Mouse (Mus musculus) cerebellum, adult 2 months (tissue): ENCODE data around the gene Prr5l. TPM values are rescaled to one million over a fixed set of nuclear protein-coding genes. Genes with fewer than 3 reads are reported as not detected.

Experiments used
- DNase-seq, 2 experiments: peaks; one replicate each; pipeline ENCODE4 v3.0.0; 2021
- H3K27ac ChIP-seq: fragments of 200-500 bp; 2 replicates; pipeline ENCODE4 v1.5.1; 2012; ENCODE audit warnings: low read length, control low read depth, inconsistent platforms; ENCODE audit not compliant: insufficient read depth
- H3K27me3 ChIP-seq: fragments of 200-500 bp; 2 replicates; pipeline ENCODE4 v1.6.1; 2012; ENCODE audit warnings: inconsistent platforms, mild to moderate bottlenecking, low read length, moderate library complexity; ENCODE audit not compliant: control insufficient read depth, insufficient read depth
- H3K4me1 ChIP-seq: fragments of 200-500 bp; 2 replicates; pipeline ENCODE4 v1.6.1; 2011; ENCODE audit warnings: low read length; ENCODE audit not compliant: control insufficient read depth, insufficient read depth
- H3K4me3 ChIP-seq: fragments of 200-500 bp; replicated peaks from 2 replicates; pipeline ENCODE3; 2011; ENCODE audit warnings: mild to moderate bottlenecking, low read depth, low read length, control low read depth; ENCODE audit not compliant: insufficient read depth
- CTCF ChIP-seq: fragments of 200-500 bp; IDR thresholded peaks from 2 replicates; pipeline ENCODE4 v1.5.1; 2011; ENCODE audit warnings: low read depth, mild to moderate bottlenecking, control low read depth, low read length, moderate library complexity, borderline replicate concordance; ENCODE audit not compliant: insufficient read depth
- POLR2A ChIP-seq: fragments of 200-500 bp; IDR thresholded peaks from 2 replicates; pipeline ENCODE4 v1.6.1; 2011; ENCODE audit warnings: low read length, control low read depth, borderline replicate concordance; ENCODE audit not compliant: insufficient read depth
- WGBS: fragments of 180-500 bp; shearing (Covaris S2); methylation state at CpG from one replicate; pipeline ENCODE4 v1.1.7; 2018; 5-methylcytosine and 5-hydroxymethylcytosine counted together
- polyA plus RNA-seq: library from polyadenylated mRNA; depleted of rRNA; stranded (reverse); fragments of >200 nt; gene quantifications from 2 replicates; pipeline ENCODE4 v1.2.3, GENCODE M21; 2012

Prr5l gene
- polyA plus RNA-seq, 1 experiment, result 37.8 TPM

DNA sequence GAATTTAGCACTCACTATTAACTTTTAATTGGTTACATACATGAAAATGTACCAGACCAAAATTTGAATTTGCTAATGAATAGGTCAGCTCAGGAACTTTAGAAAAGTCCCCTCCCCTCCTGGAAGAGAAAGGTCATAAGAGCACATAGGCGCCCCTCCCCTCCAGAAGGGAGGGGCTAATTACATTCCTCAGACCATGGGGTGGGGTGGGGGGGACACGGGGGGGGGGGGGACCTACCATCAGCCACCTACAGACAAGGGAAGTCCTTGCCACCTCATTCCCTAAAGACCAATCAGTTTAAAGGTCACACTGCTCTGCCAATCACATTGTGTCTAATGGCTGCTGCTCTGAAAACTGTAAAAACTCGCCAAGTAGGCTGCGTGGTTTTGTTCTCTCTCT, 59.0 kb downstream of the Prr5l start:
- 70% methylated on average over 3 of the region's 4 CpGs for WGBS
- no peak for DNase-seq

GRCm38 (mm10) chr2:101822785-101823184, 60.0 kb downstream of the Prr5l start:
- H3K27ac ChIP-seq, result no peak overlapping the region
- WGBS, result 50% methylated on average over 13 of the region's 13 CpGs
- H3K4me3 ChIP-seq, result no peak overlapping the region
- TF ChIP-seq CTCF (no peak), POLR2A (no peak)
- DNase-seq, result no peak
- H3K27me3 ChIP-seq, result no peaks in the 10 kb centered on the region
- H3K4me1 ChIP-seq, result no peaks in the 10 kb centered on the region

More for the DNA sequence above, 59.0 kb downstream of the Prr5l start:
- Histone ChIP-seq H3K27me3 (no peaks in the 10 kb centered on the region), H3K27ac (no peak overlapping the region), H3K4me1 (no peaks in the 10 kb centered on the region), H3K4me3 (no peak overlapping the region)
- TF ChIP-seq CTCF (no peak), POLR2A (no peak)

DNA sequence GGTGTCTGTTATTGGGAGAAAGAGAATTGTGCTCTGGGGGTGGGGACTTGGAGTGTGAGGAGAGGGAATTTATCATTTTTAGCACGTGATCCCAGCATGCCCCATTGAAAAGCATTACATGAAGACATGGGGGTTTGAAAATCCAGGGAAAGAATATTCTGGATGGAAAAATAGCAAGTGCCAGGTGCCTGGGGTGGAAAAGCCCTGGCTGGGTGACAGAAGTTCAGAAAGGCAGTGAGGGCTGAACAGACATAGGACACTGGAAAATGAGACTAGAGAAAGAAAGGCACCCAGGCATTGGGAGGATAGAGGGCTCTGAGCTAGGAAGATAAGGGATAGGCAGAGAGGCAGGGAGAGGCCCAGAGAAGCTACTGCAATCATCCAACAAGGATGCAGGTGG, 62.0 kb downstream of the Prr5l start:
- 25% methylated on average over 1 of the region's 1 CpGs for WGBS
- H3K27me3 ChIP-seq, result no peaks in the 10 kb centered on the region
- no peak overlapping the region for H3K4me3 ChIP-seq
- DNase-seq, result no peak
- no peaks in the 10 kb centered on the region for H3K4me1 ChIP-seq
- no peak overlapping the region for H3K27ac ChIP-seq
- no peak for TF ChIP-seq CTCF
- no peak for TF ChIP-seq POLR2A

GRCm38 (mm10) chr2:101818986-101819764, 63.7 kb downstream of the Prr5l start:
- WGBS, result 70% methylated on average over 7 of the region's 7 CpGs
- Histone ChIP-seq H3K4me3 (no peak overlapping the region), H3K4me1 (no peaks in the 10 kb centered on the region), H3K27ac (no peak overlapping the region), H3K27me3 (no peaks in the 10 kb centered on the region)
- DNase-seq, result no peak
- TF ChIP-seq POLR2A (no peak), CTCF (no peak)

GRCm38 (mm10) chr2:101816646-101817308, 66.0 kb downstream of the Prr5l start:
- Histone ChIP-seq H3K4me3 (no peak overlapping the region), H3K4me1 (no peaks in the 10 kb centered on the region), H3K27ac (no peak overlapping the region), H3K27me3 (no peaks in the 10 kb centered on the region)
- 77% methylated on average over 3 of the region's 3 CpGs for WGBS
- TF ChIP-seq CTCF (no peak), POLR2A (no peak)
- no peak for DNase-seq

- no peak overlapping the region for H3K4me3 ChIP-seq
- no peaks in the 10 kb centered on the region for H3K27me3 ChIP-seq
- TF ChIP-seq CTCF (no peak), POLR2A (no peak)
- H3K27ac ChIP-seq, result no peak overlapping the region
- 38% methylated on average over 5 of the region's 5 CpGs for WGBS
- DNase-seq, result no peak
- no peaks in the 10 kb centered on the region for H3K4me1 ChIP-seq
Measured at GRCm38 (mm10) chr2:101815250-101815934, 67.4 kb downstream of the Prr5l start.

GRCm38 (mm10) chr2:101814272-101814625, 68.6 kb downstream of the Prr5l start:
- H3K4me1 ChIP-seq, result no peaks in the 10 kb centered on the region
- WGBS, result 84% methylated on average over 5 of the region's 5 CpGs
- no peak for TF ChIP-seq POLR2A
- TF ChIP-seq CTCF, result no peak

DNA sequence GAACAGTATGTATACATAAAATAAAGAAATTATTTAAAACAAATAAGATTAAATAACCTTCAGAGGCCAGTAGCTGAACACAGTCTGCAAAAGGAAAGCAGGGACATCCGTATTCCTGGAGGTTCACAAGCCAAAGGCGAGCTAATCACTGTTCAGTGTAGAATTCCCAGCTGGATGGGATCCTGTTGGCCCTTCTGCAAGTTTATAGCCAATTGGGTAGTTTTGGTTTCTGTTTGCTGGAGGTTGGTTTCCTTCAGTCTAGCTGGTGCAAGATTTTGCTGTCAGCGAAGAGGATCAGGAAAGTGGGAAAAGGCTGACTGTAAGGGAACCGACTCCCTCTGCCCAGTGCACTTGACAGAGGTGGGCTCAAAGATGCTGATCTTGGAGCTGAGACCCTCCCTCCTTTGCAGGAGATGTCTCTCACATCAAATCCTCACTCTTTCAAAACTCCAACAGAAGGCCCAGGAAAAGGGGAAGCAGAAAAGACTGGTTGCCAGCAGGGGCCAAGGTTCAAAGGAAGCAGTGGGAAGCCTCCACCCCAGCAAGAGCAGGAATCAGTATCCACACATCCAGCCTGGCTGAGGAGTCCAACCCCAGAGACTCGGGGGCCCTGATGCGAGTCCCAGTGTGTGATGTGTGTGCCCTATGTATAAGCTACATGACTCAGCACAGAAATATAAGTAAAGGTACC, 69.1 kb downstream of the Prr5l start:
- no peak for TF ChIP-seq CTCF
- no peak for TF ChIP-seq POLR2A
- no peaks in the 10 kb centered on the region for H3K4me1 ChIP-seq
- WGBS, result 74% methylated on average over 6 of the region's 6 CpGs
- H3K27me3 ChIP-seq, result no peaks in the 10 kb centered on the region
- H3K4me3 ChIP-seq, result no peak overlapping the region
- H3K27ac ChIP-seq, result no peak overlapping the region
- no peak for DNase-seq

More at GRCm38 (mm10) chr2:101814272-101814625, 68.6 kb downstream of the Prr5l start:
- no peak for DNase-seq
- no peak overlapping the region for H3K4me3 ChIP-seq
- H3K27ac ChIP-seq, result no peak overlapping the region
- H3K27me3 ChIP-seq, result no peaks in the 10 kb centered on the region
